In the genomic region with DNA sequence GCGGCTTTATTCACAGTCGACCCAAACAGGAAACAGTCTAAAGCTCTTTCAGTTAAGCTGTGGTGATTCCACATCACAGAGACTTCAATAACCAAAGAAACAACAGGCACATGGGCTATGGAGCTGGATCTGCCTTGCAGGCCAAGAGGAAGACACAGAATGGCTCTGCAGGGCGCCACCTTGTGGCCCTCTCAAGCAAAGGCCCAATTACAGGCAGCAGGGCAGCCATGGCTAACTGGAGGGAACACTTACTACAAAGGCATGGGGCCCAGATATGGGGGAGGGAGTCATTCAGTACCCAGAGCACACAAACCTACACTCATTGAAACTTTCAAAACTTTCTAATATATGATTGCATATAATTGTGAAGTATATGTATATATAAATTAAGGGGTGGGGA, we compare ENCODE assay signal across 8 mouse cellular contexts. TPM values are rescaled to one million over a fixed set of nuclear protein-coding genes. Genes with fewer than 3 reads are reported as not detected.
DNase-seq lines count a peak whose midpoint lies in the region; ATAC-seq and TF ChIP-seq lines count a peak whose summit lies in the region.

No protein-coding gene starts in this region.

- DNase-seq in liver, adult 2 months (ENCODE audit: extremely low read depth, low read depth, low spot score) = peak; percentile 46
- peak; percentile 91 to 93 for DNase-seq in cerebellum, postnatal 36 days
- DNase-seq in frontal cortex, postnatal 36 days (ENCODE audit: low spot score in 2 of 2) = peak; percentile 76 to 88
- DNase-seq in left cerebral cortex, postnatal 4 days = peak; percentile 87
- peak; percentile 81 for DNase-seq in naive thymus-derived CD4-positive, alpha-beta T cell, adult 2 months (ENCODE audit: low read depth)
- peak; percentile 41 to 48 for DNase-seq in spleen, postnatal 36 days (ENCODE audit: low spot score in 2 of 2)

- no peaks in the 10 kb centered on the region for H3K27me3 ChIP-seq in liver, adult 2 months (ENCODE audit: control insufficient read depth, insufficient read depth, low read length)
- H3K27me3 ChIP-seq in liver, embryonic 12.5 days (replicated peaks) = peaks cover 9% of the 10 kb centered on the region
- H3K27me3 ChIP-seq in intestine, postnatal 0 days (replicated peaks; ENCODE audit: control insufficient read depth, insufficient read depth, low read length) = no peaks in the 10 kb centered on the region

- no peak overlapping the region for H3K9ac ChIP-seq in liver, adult 2 months (ENCODE audit: low read depth, low read length)
- H3K9ac ChIP-seq in liver, embryonic 12.5 days = no peak overlapping the region
- H3K9ac ChIP-seq in intestine, postnatal 0 days (ENCODE audit: low read depth, low read length) = no peak overlapping the region

- TF ChIP-seq POLR2A in liver, adult 2 months (IDR thresholded peaks at IDR 0.05; ENCODE audit: extremely low read depth, insufficient read depth, low read length) = no peak

- no peaks in the 10 kb centered on the region for H3K36me3 ChIP-seq in liver, adult 2 months (ENCODE audit: control insufficient read depth, insufficient read depth, low read length)
- no peaks in the 10 kb centered on the region for H3K36me3 ChIP-seq in liver, embryonic 12.5 days
- no peaks in the 10 kb centered on the region for H3K36me3 ChIP-seq in intestine, postnatal 0 days (ENCODE audit: control insufficient read depth, insufficient read depth)

- no peak overlapping the region for H3K27ac ChIP-seq in liver, adult 2 months (replicated peaks; ENCODE audit: insufficient read depth, low read depth, low read length)
- no peak overlapping the region for H3K27ac ChIP-seq in liver, embryonic 12.5 days
- no peak overlapping the region for H3K27ac ChIP-seq in intestine, postnatal 0 days (ENCODE audit: low read depth, low read length)

- whole genome bisulfite sequencing in liver, adult 2 months = 14% methylated on average over 3 of the region's 3 CpGs
- WGBS in liver, embryonic 12.5 days (ENCODE audit: insufficient replicate concordance) = 10% methylated on average over 3 of the region's 3 CpGs
- WGBS in intestine, postnatal 0 days = 17% methylated on average over 3 of the region's 3 CpGs

- ATAC-seq in liver, embryonic 12.5 days = no peak
- ATAC-seq in intestine, postnatal 0 days = no peak

- H3K4me2 ChIP-seq in liver, embryonic 12.5 days = no peak overlapping the region
- H3K4me2 ChIP-seq in intestine, postnatal 0 days (replicated peaks; ENCODE audit: low read depth) = no peak overlapping the region

- H3K9me3 ChIP-seq in liver, embryonic 12.5 days (replicated peaks) = no peaks in the 10 kb centered on the region
- H3K9me3 ChIP-seq in intestine, postnatal 0 days (ENCODE audit: control insufficient read depth) = no peaks in the 10 kb centered on the region

- intact Hi-C loops in left cerebral cortex, postnatal 4 days (cut with DNase I) = loop anchor here (10.0 kb wide), 1 partner anchor 50 kb away; no protein-coding TSS in a partner anchor

- H3K4me1 ChIP-seq in liver, adult 2 months (ENCODE audit: control insufficient read depth, insufficient read depth, low read length) = no peaks in the 10 kb centered on the region
- no peaks in the 10 kb centered on the region for H3K4me1 ChIP-seq in liver, embryonic 12.5 days
- no peaks in the 10 kb centered on the region for H3K4me1 ChIP-seq in intestine, postnatal 0 days (replicated peaks; ENCODE audit: control insufficient read depth, insufficient read depth, low read length)

- no peak overlapping the region for H3K4me3 ChIP-seq in liver, adult 2 months (ENCODE audit: insufficient read depth, low read depth, low read length)
- no peak overlapping the region for H3K4me3 ChIP-seq in liver, embryonic 12.5 days
- no peak overlapping the region for H3K4me3 ChIP-seq in intestine, postnatal 0 days (ENCODE audit: low read depth, low read length)

- TF ChIP-seq CTCF in liver, adult 2 months (IDR thresholded peaks at IDR 0.05; ENCODE audit: low read depth, low read length) = peak; percentile 93
- TF ChIP-seq CTCF in intestine, postnatal 0 days (IDR thresholded peaks at IDR 0.05; ENCODE audit: low read depth) = peak; percentile 93

- H3K79me2 ChIP-seq in liver, adult 2 months (ENCODE audit: control insufficient read depth, insufficient read depth, low read length) = no peaks in the 10 kb centered on the region

RNA-seq across cellular contexts. Expression of gene Ankmy1, which starts 7.6 kb away (rescaled TPM):
- total RNA-seq in liver, adult 2 months (2014; rRNA removed) = 0.07 and 0.09 TPM in 2 replicates
- polyA plus RNA-seq in liver, adult 2 months (2012; rRNA removed) = not detected in 2 replicates
- 0.04 and 0.11 TPM in 2 replicates for polyA plus RNA-seq in liver, embryonic 12.5 days (2016; fragmentation: Nextera tagmentation; extraction: Ambion mirVana)
- polyA plus RNA-seq in intestine, postnatal 0 days (2015; fragmentation: Nextera tagmentation; extraction: Ambion mirVana) = 0.12 TPM in 1 of 2 replicates, not detected in the other
- under 1 TPM; 0.14 to 0.30 TPM for total RNA-seq in left cerebral cortex, postnatal 4 days (2021)

RNA-seq across cellular contexts. Expression of gene Dusp28, which starts 11.7 kb away (rescaled TPM):
- total RNA-seq in liver, adult 2 months (2014; rRNA removed) = 11.9 and 13.9 TPM in 2 replicates
- polyA plus RNA-seq in liver, adult 2 months (2012; rRNA removed) = 20.6 and 33.0 TPM in 2 replicates
- polyA plus RNA-seq in liver, embryonic 12.5 days (2016; fragmentation: Nextera tagmentation; extraction: Ambion mirVana) = 7.2 and 7.7 TPM in 2 replicates
- 18.8 and 19.2 TPM in 2 replicates for polyA plus RNA-seq in intestine, postnatal 0 days (2015; fragmentation: Nextera tagmentation; extraction: Ambion mirVana)
- total RNA-seq in left cerebral cortex, postnatal 4 days (2021) = 1 to 10 TPM; 6.3 to 7.0 TPM

RNA-seq across cellular contexts. Expression of gene Rnpepl1, which starts 15.5 kb away (rescaled TPM):
- 21.6 and 35.6 TPM in 2 replicates for total RNA-seq in liver, adult 2 months (2014; rRNA removed)
- polyA plus RNA-seq in liver, adult 2 months (2012; rRNA removed) = 107 and 127 TPM in 2 replicates
- 22.1 and 22.3 TPM in 2 replicates for polyA plus RNA-seq in liver, embryonic 12.5 days (2016; fragmentation: Nextera tagmentation; extraction: Ambion mirVana)
- polyA plus RNA-seq in intestine, postnatal 0 days (2015; fragmentation: Nextera tagmentation; extraction: Ambion mirVana) = 75.0 and 87.9 TPM in 2 replicates
- 10 to 100 TPM; 56.6 to 56.9 TPM for total RNA-seq in left cerebral cortex, postnatal 4 days (2021)

RNA-seq across cellular contexts. Expression of gene Capn10, which starts 39.1 kb away (rescaled TPM):
- 21.9 and 28.0 TPM in 2 replicates for total RNA-seq in liver, adult 2 months (2014; rRNA removed)
- polyA plus RNA-seq in liver, adult 2 months (2012; rRNA removed) = 33.7 and 40.5 TPM in 2 replicates
- polyA plus RNA-seq in liver, embryonic 12.5 days (2016; fragmentation: Nextera tagmentation; extraction: Ambion mirVana) = 12.5 and 12.6 TPM in 2 replicates
- 31.6 and 34.4 TPM in 2 replicates for polyA plus RNA-seq in intestine, postnatal 0 days (2015; fragmentation: Nextera tagmentation; extraction: Ambion mirVana)
- 10 to 100 TPM; 60.2 to 63.4 TPM for total RNA-seq in left cerebral cortex, postnatal 4 days (2021)

RNA-seq across cellular contexts. Expression of gene Gpr35, which starts 55.6 kb away (rescaled TPM):
- 0.18 and 0.47 TPM in 2 replicates for total RNA-seq in liver, adult 2 months (2014; rRNA removed)
- 0.20 and 0.53 TPM in 2 replicates for polyA plus RNA-seq in liver, adult 2 months (2012; rRNA removed)
- polyA plus RNA-seq in liver, embryonic 12.5 days (2016; fragmentation: Nextera tagmentation; extraction: Ambion mirVana) = 0.36 and 0.51 TPM in 2 replicates
- 4.7 and 4.8 TPM in 2 replicates for polyA plus RNA-seq in intestine, postnatal 0 days (2015; fragmentation: Nextera tagmentation; extraction: Ambion mirVana)
- total RNA-seq in left cerebral cortex, postnatal 4 days (2021) = 1 to 10 TPM in 1 of 2 experiments, under 1 TPM in 1; 0.40 to 1.0 TPM
